Mouse (Mus musculus) midbrain, embryonic 11.5 days (tissue): ENCODE results near the gene Gm20604. TPM values are rescaled to one million over a fixed set of nuclear protein-coding genes. Genes with fewer than 3 reads are reported as not detected.

Experiments used
- ATAC-seq: fragments of 200-750 bp; cut with Nextera tagmentation; 2 replicates; pipeline ENCODE4 v1.8.0; 2017; ENCODE audit warnings: moderate TSS enrichment, moderate library complexity; ENCODE audit not compliant: low FRiP score
- DNase-seq: peaks from one replicate; pipeline ENCODE4 v3.0.0; 2015; ENCODE audit warnings: low spot score; ENCODE audit errors: missing footprints
- H3K27ac ChIP-seq: fragments of 300-500 bp; sonication (generic); 2 replicates; pipeline ENCODE4 v1.5.1; 2014; ENCODE audit warnings: low read depth, low read length
- H3K27me3 ChIP-seq: fragments of 300-500 bp; sonication (generic); 2 replicates; pipeline ENCODE4 v1.6.1; 2014; ENCODE audit warnings: mild to moderate bottlenecking, low read length, moderate library complexity, mixed read lengths; ENCODE audit not compliant: control insufficient read depth, insufficient read depth
- H3K36me3 ChIP-seq: fragments of 300-500 bp; sonication (generic); 2 replicates; pipeline ENCODE4 v1.6.1; 2014; ENCODE audit warnings: mild to moderate bottlenecking, low read length, moderate library complexity, mixed read lengths; ENCODE audit not compliant: control insufficient read depth, insufficient read depth
- H3K4me1 ChIP-seq: fragments of 300-500 bp; sonication (generic); 2 replicates; pipeline ENCODE4 v1.6.1; 2014; ENCODE audit warnings: low read length; ENCODE audit not compliant: control insufficient read depth, insufficient read depth
- H3K4me2 ChIP-seq: fragments of 300-500 bp; sonication (generic); 2 replicates; pipeline ENCODE4 v1.6.1; 2014; ENCODE audit warnings: mild to moderate bottlenecking, moderate library complexity
- H3K4me3 ChIP-seq: fragments of 300-500 bp; sonication (generic); 2 replicates; pipeline ENCODE4 v1.5.1; 2014; ENCODE audit warnings: low read depth, low read length
- H3K9ac ChIP-seq: fragments of 300-500 bp; sonication (generic); 2 replicates; pipeline ENCODE4 v1.6.1; 2014; ENCODE audit warnings: low read length
- H3K9me3 ChIP-seq: fragments of 300-500 bp; sonication (generic); 2 replicates; pipeline ENCODE4 v1.6.1; 2016; ENCODE audit warnings: low read length; ENCODE audit not compliant: control insufficient read depth
- WGBS: fragments of 180-500 bp; shearing (Covaris S2); extraction: QIAGEN DNeasy Blood & Tissue Kit; methylation state at CpG from one replicate; pipeline ENCODE4 v1.1.7; 2014; 5-methylcytosine and 5-hydroxymethylcytosine counted together
- polyA plus RNA-seq: library from polyadenylated mRNA; unstranded; fragments of >200 nt; fragmentation: Nextera tagmentation; extraction: Ambion mirVana; gene quantifications from 2 replicates; pipeline ENCODE4 v1.2.1, GENCODE M21; 2014

Gene Gm20604
- 36.0 and 36.5 TPM in 2 replicates for polyA plus RNA-seq

DNA sequence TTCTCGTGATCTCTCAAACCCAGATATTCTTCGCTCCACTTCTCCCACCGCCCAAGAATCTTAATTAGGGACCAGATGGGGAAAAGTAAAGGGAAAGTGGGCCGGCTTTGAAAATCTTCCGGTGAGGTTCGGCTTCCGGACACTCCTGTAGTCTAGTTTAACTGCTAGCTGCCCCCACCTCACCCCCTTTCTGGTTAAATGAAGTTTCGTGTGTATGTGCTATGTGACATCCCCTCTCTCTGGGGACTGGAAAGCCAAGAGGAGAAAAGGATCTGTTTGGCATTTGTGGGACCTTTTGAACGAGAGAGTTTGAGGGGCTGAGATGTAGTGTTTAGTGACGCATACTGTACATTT is at the start of gene Gm20604:
Gene Gm20604 (minus strand): TSS at position 270 of the 354 bp plus-strand sequence.
- Histone ChIP-seq H3K27ac (peak within 1 kb of the TSS; percentile 81), H3K36me3 (no peaks in the 10 kb centered on the region), H3K4me3 (peak within 1 kb of the TSS; percentile 70), H3K4me1 (peaks cover 16% of the 10 kb centered on the region), H3K27me3 (no peaks in the 10 kb centered on the region), H3K4me2 (peak within 1 kb of the TSS; percentile 75), H3K9me3 (no peaks in the 10 kb centered on the region), H3K9ac (peak within 1 kb of the TSS; percentile 78)
- DNase-seq (peak; percentile 90), ATAC-seq (no peak)
- 1% methylated on average over 10 of the region's 10 CpGs for WGBS

DNA sequence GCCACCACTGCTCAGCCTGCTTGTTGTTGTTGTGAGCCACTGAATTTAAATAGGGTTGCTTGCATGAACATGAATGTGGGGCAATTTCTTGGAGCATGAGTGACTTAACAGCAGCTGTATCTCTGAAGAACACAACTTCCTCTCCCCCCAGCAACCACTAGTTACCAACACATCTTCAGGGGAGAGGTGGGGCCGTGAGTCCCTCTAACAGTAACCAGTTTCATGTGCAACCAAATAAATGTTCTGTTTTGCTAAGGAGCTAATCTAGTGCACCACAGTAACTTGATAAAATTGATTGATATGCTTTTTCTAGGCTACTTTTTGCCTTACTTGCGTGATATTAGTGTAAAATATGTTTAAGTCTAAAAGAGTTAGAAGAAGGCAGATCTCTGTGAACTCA is 41.1 kb upstream of the Gm20604 start:
- Histone ChIP-seq H3K27ac (no peak overlapping the region), H3K9ac (no peak overlapping the region), H3K36me3 (peaks cover 3% of the 10 kb centered on the region), H3K9me3 (no peaks in the 10 kb centered on the region), H3K4me3 (no peak overlapping the region), H3K27me3 (no peaks in the 10 kb centered on the region), H3K4me1 (no peaks in the 10 kb centered on the region), H3K4me2 (no peak overlapping the region)
- ATAC-seq: no peak
- 94% methylated on average over 2 of the region's 2 CpGs for WGBS
- no peak for DNase-seq

DNA sequence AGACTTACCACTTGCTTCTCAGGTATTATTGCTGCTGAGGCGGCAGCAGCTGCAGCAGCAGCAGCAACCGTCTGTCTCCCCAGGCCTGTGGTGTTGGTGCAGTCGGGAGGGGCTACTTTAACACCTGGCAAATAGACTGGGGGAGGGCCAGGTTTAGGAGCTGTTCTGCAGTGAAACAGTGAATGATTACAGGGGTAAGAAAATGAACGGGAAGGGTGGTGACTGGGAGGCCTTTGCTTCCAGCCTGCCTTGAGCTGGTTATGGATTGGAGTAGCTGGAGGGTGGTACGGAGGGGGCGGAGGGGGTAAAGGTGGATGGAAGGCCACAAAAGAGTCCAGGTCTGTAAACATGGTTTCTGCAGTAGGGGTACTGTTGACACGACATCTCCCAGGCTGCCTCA is 29.5 kb upstream of the Gm20604 start:
- DNase-seq (no peak), ATAC-seq (no peak)
- no peak overlapping the region for H3K9ac ChIP-seq
- H3K27me3 ChIP-seq: no peaks in the 10 kb centered on the region
- no peak overlapping the region for H3K4me2 ChIP-seq
- WGBS: 90% methylated on average over 7 of the region's 7 CpGs
- H3K36me3 ChIP-seq: peaks cover 16% of the 10 kb centered on the region
- H3K27ac ChIP-seq: no peak overlapping the region
- no peak overlapping the region for H3K4me3 ChIP-seq
- H3K9me3 ChIP-seq: no peaks in the 10 kb centered on the region
- no peaks in the 10 kb centered on the region for H3K4me1 ChIP-seq

DNA sequence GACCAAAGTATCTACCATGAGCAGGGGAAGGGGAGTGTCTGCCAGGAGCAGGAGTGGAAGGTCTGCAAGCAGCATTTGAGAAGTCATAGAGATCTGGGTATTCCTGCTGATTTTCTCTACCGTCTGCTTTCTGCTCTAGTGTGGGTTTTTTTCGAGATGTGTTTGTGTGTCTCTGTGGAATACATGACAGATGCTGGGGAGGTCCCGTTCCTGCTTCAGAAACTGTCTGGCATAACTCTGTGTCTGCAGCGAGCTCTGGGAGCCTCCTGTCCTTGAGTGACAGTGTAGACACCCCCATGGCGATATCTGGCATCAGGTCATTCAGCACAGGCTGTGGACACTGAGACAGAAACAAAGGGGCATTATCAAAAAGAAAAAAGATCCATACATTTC is 27.1 kb upstream of the Gm20604 start:
- WGBS: 90% methylated on average over 5 of the region's 5 CpGs
- DNase-seq: no peak
- Histone ChIP-seq H3K4me1 (no peaks in the 10 kb centered on the region), H3K4me2 (no peak overlapping the region), H3K9ac (no peak overlapping the region), H3K27ac (no peak overlapping the region), H3K9me3 (no peaks in the 10 kb centered on the region), H3K27me3 (no peaks in the 10 kb centered on the region), H3K4me3 (no peak overlapping the region), H3K36me3 (peaks cover 13% of the 10 kb centered on the region)
- no peak for ATAC-seq

DNA sequence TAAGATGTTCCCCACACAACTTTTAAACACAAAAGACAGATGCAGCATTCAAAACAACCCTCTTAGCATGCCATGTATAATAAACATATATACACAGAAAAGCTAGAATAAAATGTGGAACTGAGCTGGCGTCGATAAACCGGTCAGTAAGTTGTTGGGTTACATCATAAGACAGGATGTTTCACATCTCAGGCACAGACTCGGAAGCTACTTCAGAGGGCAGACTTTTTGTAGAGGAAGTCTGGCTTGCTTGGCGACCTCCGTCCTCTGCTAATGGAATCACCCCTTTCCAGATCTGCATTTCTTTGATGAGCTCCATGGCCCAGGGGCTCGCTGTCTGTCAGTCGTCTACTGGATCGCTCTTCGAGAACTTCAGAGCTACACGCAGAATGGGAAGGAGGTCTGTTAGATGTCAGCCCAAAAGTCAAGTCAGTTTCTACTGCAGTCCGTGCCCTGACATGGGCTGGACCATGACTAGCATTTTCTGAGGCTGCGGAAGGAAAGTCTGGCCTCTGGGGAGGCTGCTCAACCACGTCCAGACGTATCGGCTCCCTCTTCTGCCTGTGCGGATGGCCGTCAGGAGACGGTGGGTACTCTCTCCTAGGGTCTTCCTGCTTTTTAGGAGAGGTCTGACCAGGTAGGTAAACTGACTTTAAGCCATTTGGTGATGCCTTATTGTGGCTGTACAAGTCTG is 26.6 kb upstream of the Gm20604 start:
- Histone ChIP-seq H3K9me3 (no peaks in the 10 kb centered on the region), H3K36me3 (peaks cover 10% of the 10 kb centered on the region)
- 92% methylated on average over 19 of the region's 19 CpGs for WGBS

DNA sequence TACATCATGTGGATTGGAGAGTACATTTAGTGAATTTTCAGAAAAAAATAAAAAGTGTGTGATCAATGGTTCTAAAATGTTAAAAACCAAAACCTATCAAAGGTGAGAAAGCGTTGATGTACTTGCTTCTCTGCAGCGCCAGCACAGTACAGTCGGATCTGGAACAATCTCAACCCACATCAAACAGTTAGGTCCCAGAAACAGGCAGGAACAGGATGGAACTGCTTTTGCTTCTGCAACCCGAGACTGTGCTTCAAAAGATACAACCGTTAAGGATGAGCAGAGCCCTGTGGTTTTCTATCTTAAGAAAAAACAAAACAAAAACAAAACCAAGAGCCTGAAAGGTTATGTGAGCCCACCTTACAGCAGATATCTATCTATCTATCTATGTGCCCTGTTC is 24.4 kb upstream of the Gm20604 start:
- H3K4me2 ChIP-seq: no peak overlapping the region
- H3K9ac ChIP-seq: no peak overlapping the region
- no peak for DNase-seq
- no peak for ATAC-seq
- H3K9me3 ChIP-seq: no peaks in the 10 kb centered on the region
- no peaks in the 10 kb centered on the region for H3K27me3 ChIP-seq
- no peak overlapping the region for H3K4me3 ChIP-seq
- H3K27ac ChIP-seq: no peak overlapping the region
- peaks cover 11% of the 10 kb centered on the region for H3K36me3 ChIP-seq
- WGBS: 96% methylated on average over 5 of the region's 5 CpGs
- no peaks in the 10 kb centered on the region for H3K4me1 ChIP-seq

More for the DNA sequence above, 26.6 kb upstream of the Gm20604 start:
- H3K9ac ChIP-seq: no peak overlapping the region
- no peak overlapping the region for H3K27ac ChIP-seq
- H3K4me3 ChIP-seq: no peak overlapping the region
- no peak overlapping the region for H3K4me2 ChIP-seq
- H3K27me3 ChIP-seq: no peaks in the 10 kb centered on the region
- H3K4me1 ChIP-seq: no peaks in the 10 kb centered on the region
- DNase-seq: no peak
- no peak for ATAC-seq

DNA sequence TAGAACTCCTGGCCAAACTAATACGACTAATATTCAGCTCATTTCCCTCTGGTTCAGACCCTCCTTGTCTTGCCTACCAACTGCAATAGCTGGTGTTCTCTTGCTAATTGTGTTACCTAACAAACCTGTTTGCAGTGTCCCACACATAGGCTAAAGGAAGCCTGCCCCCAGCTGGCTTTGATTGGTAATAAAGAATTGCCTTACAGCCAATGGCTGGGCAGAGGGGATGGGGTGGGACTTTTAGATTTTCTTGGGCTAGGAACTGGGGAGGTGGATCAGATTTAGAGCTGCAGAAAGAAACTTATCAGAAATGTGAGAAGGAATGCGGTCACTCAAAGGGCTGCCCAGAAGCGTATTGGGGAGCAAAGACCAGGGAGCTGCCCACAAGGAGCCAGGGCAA is 21.0 kb upstream of the Gm20604 start:
- no peak for ATAC-seq
- Histone ChIP-seq H3K4me2 (no peak overlapping the region), H3K27ac (no peak overlapping the region), H3K36me3 (peaks cover 7% of the 10 kb centered on the region; the same call in 1 of the 2 replicates), H3K9me3 (no peaks in the 10 kb centered on the region), H3K4me3 (no peak overlapping the region), H3K27me3 (no peaks in the 10 kb centered on the region), H3K9ac (no peak overlapping the region), H3K4me1 (no peaks in the 10 kb centered on the region)
- DNase-seq: no peak
- WGBS: 48% methylated on average over 3 of the region's 3 CpGs

DNA sequence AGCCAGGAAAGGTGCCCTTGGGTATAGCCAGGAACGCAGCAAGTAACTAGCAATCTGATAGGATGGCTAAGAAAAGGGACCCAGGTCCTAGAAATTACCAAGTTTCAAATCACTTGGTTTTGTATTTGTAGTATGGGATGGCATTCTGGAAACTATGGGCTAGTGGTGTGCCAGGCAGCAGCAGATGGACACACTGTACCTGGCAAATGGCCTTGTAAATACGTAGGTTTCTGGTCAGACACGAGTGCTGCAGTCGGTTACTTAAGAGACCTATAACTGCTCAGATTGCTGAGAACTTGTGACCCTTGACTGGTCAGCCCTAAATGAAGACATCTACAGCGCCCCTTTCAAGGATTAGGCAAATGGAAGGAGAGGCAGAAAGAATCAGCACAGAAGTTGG is 19.7 kb upstream of the Gm20604 start:
- WGBS: 77% methylated on average over 5 of the region's 5 CpGs
- Histone ChIP-seq H3K27ac (no peak overlapping the region), H3K4me3 (no peak overlapping the region), H3K4me2 (no peak overlapping the region), H3K27me3 (no peaks in the 10 kb centered on the region), H3K4me1 (no peaks in the 10 kb centered on the region), H3K9me3 (no peaks in the 10 kb centered on the region), H3K9ac (no peak overlapping the region), H3K36me3 (peaks cover 7% of the 10 kb centered on the region; the same call in 1 of the 2 replicates)
- ATAC-seq (no peak), DNase-seq (no peak)

DNA sequence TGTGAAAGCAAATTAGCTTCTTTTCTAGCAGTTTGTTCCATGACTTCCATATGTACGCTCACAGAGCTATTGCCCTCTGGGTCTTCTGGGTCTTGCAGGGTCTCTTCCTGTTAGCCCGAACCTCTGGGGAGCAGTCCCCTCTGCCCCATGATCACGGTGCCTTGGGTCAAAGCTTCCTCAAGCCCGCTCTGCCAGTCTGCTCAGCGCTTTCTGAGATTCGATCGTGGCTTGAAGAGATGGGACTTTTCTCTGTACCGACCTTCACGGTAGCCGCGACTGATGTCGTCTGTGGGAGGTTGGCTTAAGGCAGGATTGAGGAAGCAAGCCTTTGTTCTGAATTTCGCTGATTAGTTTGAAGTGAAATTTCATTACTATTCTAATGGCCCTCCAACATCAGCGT is 17.6 kb upstream of the Gm20604 start:
- Histone ChIP-seq H3K36me3 (peaks cover 16% of the 10 kb centered on the region), H3K4me3 (no peak overlapping the region), H3K27ac (no peak overlapping the region), H3K4me1 (no peaks in the 10 kb centered on the region), H3K4me2 (no peak overlapping the region), H3K27me3 (no peaks in the 10 kb centered on the region), H3K9ac (no peak overlapping the region), H3K9me3 (no peaks in the 10 kb centered on the region)
- WGBS: 95% methylated on average over 14 of the region's 14 CpGs
- DNase-seq: no peak
- no peak for ATAC-seq
